Mouse (Mus musculus): ENCODE data around the gene Cacna2d2.

- TF ChIP-seq CTCF (IDR thresholded peaks at IDR 0.05; ENCODE audit: low read depth): no peak
- no peak for TF ChIP-seq EP300 (optimal IDR thresholded peaks at IDR 0.05)
Observed at GRCm38 (mm10) chr9:107387708-107388107, 11.7 kb upstream of the Cacna2d2 start.

All from stomach, postnatal 0 days (tissue).